Mouse (Mus musculus): ENCODE measurements around the gene Clic5.
"Not testable (repeated sequence)": the region's sequence is repeated elsewhere in the genome, so short reads cannot be mapped to it uniquely, and the experiment has no call there.

The Clic5 gene

DNA sequence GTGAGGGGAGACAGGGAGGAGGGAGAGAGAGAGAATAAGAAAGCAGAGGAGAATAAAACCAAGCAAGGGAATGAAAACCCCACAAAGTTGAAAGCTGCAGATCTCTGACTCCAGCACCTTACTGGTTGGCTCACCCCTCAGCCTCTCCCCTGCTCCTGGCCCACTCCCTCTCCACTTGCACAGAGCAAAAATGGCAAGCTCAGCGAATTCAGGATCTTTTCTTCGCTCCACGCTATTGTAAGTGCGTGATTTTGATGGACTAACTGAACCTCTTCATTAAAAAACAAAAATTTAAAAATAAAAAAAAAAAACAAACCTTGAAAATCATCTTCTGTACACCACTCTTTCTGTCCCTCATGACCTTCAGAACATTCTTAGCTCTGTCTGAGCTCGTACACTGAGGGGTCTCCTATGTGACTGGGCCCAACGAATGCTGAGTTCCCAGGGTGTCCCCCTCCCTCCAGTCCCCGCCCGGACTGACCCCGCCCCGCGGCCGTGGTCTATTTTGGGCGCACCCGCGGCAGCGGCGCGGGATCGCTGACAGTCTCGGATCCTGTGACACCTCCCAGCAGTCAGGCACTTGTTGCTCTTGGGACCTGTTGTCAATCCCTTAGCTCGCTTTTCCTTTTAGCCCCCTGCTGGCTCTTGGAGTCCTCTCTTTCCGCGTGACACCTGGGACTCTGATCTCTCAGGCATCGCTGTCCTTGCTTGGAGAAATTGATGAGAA, at the start of gene Clic5:
Gene Clic5, plus strand, starts transcription at position 543 of the 727 bp plus-strand sequence.
- peak; percentile 80 to 82 for DNase-seq

GRCm38 (mm10) chr17:44145806-44146205, 42.6 kb upstream of the Clic5 start:
- DNase-seq: no peak

- DNase-seq: no peak
Measured at GRCm38 (mm10) chr17:44148109-44148846, 40.1 kb upstream of the Clic5 start.

GRCm38 (mm10) chr17:44151130-44151529, 37.3 kb upstream of the Clic5 start:
- DNase-seq: peak; percentile 57 to 87

DNA sequence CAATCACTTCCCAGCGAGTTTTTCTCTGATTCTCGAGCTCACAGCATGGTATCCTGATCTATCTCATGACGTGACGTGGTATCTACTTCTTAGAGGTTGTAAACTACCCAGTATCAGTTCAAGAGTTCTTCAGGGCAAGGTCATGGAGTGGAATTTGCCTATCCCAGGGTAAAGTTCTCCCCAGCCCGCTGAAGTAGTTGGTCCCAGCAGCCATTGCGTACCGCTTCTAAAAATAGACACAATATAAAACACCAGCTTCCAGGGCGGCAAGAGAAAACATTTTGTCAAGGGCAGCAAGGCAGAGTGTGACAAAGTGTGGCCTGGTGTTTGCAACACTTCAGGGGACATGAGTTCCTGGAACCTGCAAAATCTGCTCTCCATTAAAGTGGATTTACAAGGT, 36.5 kb upstream of the Clic5 start:
- DNase-seq: peak; percentile 52 to 58

DNA sequence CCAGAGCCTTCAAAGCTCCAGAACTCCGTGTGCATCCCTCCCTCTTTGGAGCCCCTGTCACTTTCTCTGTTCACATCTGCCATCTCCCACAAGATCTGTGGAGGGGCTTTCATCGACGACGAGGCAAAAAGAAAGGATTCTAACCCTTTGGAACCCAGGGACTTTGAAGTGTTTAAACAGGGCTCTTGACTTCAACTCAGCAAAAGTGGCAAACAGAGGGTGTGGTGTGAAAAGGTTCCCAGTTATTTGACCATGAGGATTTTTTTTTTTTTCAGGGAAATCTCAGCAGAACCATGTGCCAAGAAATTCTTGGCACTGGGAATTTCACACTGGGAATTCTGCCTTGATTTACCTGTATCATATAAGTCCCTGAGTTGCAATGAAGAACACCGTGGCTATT, 34.5 kb upstream of the Clic5 start:
- DNase-seq: no peak

DNA sequence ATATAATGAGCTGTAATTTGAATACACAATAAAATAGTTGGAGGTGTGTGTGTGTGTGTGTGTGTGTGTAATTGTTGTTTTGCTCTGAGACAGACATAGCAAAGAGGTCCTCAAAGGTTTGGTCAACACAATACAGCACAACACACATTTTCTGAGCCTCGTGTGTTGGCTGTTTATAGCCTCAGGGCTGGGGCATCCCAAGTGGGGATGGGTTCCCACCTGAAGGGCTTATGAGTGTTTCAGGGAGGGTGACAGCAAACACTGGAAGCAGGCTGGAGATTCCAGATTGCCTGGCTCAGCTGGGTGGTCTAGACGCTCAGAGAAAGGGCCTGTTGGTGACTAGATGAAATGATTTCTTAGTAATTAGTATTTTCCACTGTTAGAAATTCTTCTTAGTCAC, 33.2 kb upstream of the Clic5 start:
- DNase-seq: no peak

- DNase-seq: no peak
Measured at GRCm38 (mm10) chr17:44158186-44158585, 30.2 kb upstream of the Clic5 start.

DNA sequence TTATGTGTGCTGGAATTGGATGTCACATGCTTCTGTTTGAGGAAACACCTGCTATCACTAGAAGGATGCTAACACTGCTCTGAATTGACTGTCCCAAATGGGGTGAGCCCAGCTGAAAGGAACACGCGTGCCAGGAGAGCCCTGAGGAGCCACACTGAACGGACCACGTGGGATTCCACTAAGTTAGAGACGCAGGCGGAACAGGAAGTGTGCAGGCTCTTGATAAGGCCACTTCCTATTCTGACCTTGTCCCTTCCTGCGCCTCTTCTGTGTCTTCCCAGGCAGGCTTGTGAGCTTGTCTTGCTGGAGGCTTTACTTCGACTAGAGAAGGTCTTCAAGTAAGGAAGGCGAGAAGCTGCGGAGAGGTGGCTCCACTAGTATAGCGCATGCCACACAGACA, 27.9 kb upstream of the Clic5 start:
- no peak for DNase-seq

DNA sequence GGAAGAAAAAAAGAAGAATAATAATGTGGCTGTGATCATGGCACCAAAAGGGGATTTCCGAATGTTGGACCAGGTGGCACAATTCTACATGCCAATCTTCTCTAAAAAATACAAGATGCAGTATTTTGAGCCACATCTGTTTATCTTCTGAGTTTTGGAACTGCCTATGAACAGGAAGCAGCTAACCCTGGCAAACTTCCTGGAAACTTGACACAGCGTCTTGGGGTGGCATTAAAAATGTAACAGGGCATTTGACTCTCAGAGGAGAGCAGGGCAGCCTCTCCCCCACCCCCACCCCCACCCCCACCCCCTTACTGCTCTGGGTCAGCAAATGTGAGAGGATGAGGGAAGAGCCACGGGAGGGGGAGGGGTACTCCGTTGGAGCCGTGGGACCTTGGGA, 25.9 kb upstream of the Clic5 start:
- peak in 1 of 2 experiments; percentile 18 for DNase-seq

DNA sequence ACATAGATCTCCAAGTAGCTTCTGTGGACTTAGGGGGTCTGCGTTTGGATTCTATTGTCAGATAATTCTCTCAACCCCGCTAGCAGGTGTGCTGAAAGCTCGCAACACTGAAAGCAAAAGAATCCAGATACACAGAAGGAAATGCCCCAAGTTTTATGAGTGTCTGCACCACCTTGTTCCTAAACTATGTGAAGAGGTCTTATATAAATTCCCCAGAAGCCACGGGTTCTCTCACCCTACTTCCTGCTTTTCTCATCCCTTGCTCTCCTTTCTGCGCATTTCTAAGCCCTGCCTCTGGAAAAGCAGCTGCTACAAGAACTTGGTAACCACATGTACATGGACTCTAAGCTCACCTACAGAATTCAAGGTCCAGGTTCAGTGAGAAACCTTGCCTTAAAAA, 25.4 kb upstream of the Clic5 start:
- no peak for DNase-seq

GRCm38 (mm10) chr17:44165730-44166347, 22.5 kb upstream of the Clic5 start:
- peak; percentile 34 to 45 for DNase-seq

DNA sequence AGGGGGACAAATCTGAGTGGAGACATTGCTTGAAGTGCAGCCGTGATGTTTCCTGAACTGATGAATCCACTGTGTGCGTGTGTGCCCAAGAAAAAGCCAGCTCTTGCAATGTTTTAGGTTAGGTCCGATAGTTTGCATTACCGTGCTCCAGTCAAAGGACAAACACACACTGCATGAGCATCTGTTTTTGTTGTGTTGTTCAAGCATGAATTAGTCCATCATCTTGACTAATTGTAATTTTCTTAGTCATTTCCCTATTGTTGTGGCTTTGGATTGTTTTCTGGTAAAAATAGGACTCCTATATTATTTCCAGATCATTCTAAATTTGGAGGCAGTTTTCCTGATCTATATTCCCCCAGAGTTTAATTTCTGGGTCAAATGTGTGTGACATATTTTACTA, 18.7 kb upstream of the Clic5 start:
- DNase-seq: no peak

GRCm38 (mm10) chr17:44170316-44170715, 18.1 kb upstream of the Clic5 start:
- DNase-seq: peak; percentile 38 to 73

DNA sequence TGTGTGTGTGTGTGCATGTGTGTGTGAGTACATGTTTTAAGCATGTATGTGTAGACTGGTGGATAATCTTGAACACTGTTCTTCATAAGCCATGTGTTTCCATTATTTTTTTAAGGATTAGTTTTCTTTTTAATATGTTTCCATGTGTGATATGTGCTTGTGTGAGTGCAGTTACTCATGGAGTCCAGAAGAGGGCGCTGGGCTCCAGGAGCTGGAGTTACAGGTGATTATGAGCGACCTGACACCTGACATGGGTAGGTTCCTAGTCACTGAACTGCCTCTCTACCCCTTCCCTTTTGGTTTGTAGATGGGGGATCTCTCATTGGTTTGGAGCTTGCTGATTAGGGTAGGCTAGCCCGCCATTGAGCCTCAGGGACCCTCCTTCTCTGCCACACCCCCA, 16.5 kb upstream of the Clic5 start:
- no peak for DNase-seq

DNA sequence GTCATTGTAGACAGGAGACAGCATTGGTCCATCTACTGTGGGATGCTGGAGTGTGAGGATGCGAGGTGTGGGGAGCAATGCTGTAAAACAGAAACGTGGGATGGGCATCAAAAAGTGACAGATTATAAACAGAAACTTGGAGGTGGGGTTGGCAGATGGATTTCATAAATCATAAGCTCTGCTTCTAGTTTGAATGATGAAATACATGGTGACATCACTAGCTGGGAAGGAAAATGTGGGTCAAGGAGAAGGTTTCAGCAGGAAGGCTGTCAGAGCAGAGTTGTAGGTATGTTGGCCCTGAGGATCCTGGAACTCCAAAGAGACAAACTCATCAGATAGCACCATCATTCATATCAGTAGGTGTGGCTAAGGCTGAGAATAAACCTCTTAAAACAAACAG, 15.0 kb upstream of the Clic5 start:
- DNase-seq: no peak

- DNase-seq: no peak
Measured at GRCm38 (mm10) chr17:44177291-44177690, 11.1 kb upstream of the Clic5 start.

GRCm38 (mm10) chr17:44181346-44181745, 7.0 kb upstream of the Clic5 start:
- peak in 1 of 2 experiments; percentile 15 for DNase-seq

- peak in 1 of 2 experiments; percentile 72 for DNase-seq
Measured at GRCm38 (mm10) chr17:44186871-44187270, 1.5 kb upstream of the Clic5 start.

- not testable (repeated sequence) for DNase-seq
Measured at GRCm38 (mm10) chr17:44187537-44187936, 847 bp upstream of the Clic5 start.

DNA sequence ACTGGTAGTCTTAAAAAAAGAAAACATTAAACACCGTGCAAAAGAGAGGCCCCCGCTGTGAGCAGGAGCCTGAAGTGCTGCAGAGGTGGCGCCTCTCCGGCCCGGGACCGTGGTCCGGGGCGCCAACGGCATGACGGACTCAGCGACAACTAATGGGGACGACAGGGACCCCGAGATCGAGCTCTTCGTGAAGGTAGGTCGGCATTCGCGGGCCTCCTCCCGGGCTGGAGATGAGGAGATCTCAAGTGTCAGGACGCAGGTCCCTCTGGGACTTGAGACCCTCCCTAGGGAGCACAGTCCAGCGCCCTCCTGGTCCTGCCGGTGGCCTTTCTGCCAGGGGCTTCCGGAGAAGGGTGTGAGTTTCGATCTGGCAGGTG, 373 bp downstream of the Clic5 start:
- DNase-seq: peak in 1 of 2 experiments; percentile 50

GRCm38 (mm10) chr17:44189696-44190095, 1.3 kb downstream of the Clic5 start:
- DNase-seq: peak; percentile 85 to 90

DNA sequence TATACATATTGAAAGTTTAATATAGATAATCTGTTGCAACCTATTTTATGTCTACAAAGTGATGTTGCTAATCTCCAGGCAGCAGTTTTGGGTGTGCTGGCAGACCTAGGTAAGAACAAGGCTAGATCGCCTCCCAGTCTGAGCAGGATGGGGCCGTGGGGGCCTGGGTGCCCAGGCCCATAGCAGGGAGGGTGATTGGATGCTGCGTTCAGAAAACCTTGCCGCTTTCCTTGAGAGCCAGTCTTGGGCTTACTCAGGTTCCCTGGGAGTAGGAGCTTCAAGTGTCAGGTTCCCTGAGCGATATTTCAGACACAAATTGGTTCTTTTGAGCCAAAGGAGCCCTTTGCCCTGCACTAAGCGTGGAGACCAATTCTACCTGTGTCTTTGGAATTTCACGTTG, 1.9 kb downstream of the Clic5 start:
- no peak for DNase-seq

GRCm38 (mm10) chr17:44192981-44193380, 4.6 kb downstream of the Clic5 start:
- DNase-seq: peak; percentile 45 to 74
